Mouse (Mus musculus) midbrain, embryonic 14.5 days (tissue): Measurements from ENCODE around the gene Fam241a. TPM values are rescaled to one million over a fixed set of nuclear protein-coding genes. Genes with fewer than 3 reads are reported as not detected.

Source experiments
- ATAC-seq: fragments of 200-750 bp; cut with Nextera tagmentation; 2 replicates; pipeline ENCODE4 v1.8.0; 2017; ENCODE audit warnings: moderate number of reproducible peaks, moderate library complexity; ENCODE audit not compliant: low FRiP score, low TSS enrichment
- DNase-seq: peaks from one replicate; pipeline ENCODE4 v3.0.0-alpha.2; 2015
- H3K27ac ChIP-seq: fragments of 300-500 bp; sonication (generic); replicated peaks from 2 replicates; pipeline ENCODE4 v1.5.1; 2014; ENCODE audit warnings: mild to moderate bottlenecking, low read depth, low read length, moderate library complexity
- H3K27me3 ChIP-seq: fragments of 300-500 bp; sonication (generic); 2 replicates; pipeline ENCODE4 v1.6.1; 2014; ENCODE audit warnings: low read length, control low read depth, mixed read lengths; ENCODE audit not compliant: control insufficient read depth, insufficient read depth
- H3K36me3 ChIP-seq: fragments of 300-500 bp; sonication (generic); 2 replicates; pipeline ENCODE4 v1.6.1; 2014; ENCODE audit warnings: low read length, control low read depth; ENCODE audit not compliant: control insufficient read depth, insufficient read depth
- H3K4me1 ChIP-seq: fragments of 300-500 bp; sonication (generic); 2 replicates; pipeline ENCODE4 v1.6.1; 2014; ENCODE audit warnings: mild to moderate bottlenecking, antibody characterized with exemption, low read length, control low read depth; ENCODE audit not compliant: control insufficient read depth, insufficient read depth
- H3K4me2 ChIP-seq: fragments of 300-500 bp; sonication (generic); 2 replicates; pipeline ENCODE4 v1.6.1; 2014; ENCODE audit warnings: mild to moderate bottlenecking, low read length, moderate library complexity
- H3K4me3 ChIP-seq: fragments of 300-500 bp; sonication (generic); replicated peaks from 2 replicates; pipeline ENCODE4 v1.5.1; 2014; ENCODE audit warnings: low read depth, low read length
- H3K9ac ChIP-seq: fragments of 300-500 bp; sonication (generic); replicated peaks from 2 replicates; pipeline ENCODE4 v1.6.1; 2014; ENCODE audit warnings: mild to moderate bottlenecking, low read length, moderate library complexity
- H3K9me3 ChIP-seq: fragments of 300-500 bp; sonication (generic); 2 replicates; pipeline ENCODE4 v1.6.1; 2016; ENCODE audit warnings: low read length, control low read depth, mixed read lengths; ENCODE audit not compliant: control insufficient read depth
- WGBS: fragments of 180-500 bp; shearing (Covaris S2); extraction: QIAGEN DNeasy Blood & Tissue Kit; methylation state at CpG from one replicate; pipeline ENCODE4 v1.1.7; 2014; 5-methylcytosine and 5-hydroxymethylcytosine counted together
- polyA plus RNA-seq: library from polyadenylated mRNA; unstranded; fragments of >200 nt; fragmentation: Nextera tagmentation; extraction: Ambion mirVana; gene quantifications from 2 replicates; pipeline ENCODE4 v1.2.1, GENCODE M21; 2014

Gene Fam241a
- polyA plus RNA-seq, 1 experiment from 2014 or later, result 9.6 TPM

GRCm38 (mm10) chr3:127849922-127850321 lies 46.2 kb downstream of the Fam241a start:
- H3K4me2 ChIP-seq, result no peak overlapping the region
- no peaks in the 10 kb centered on the region for H3K36me3 ChIP-seq
- 69% methylated on average over 5 of the region's 5 CpGs for WGBS
- H3K27me3 ChIP-seq, result no peaks in the 10 kb centered on the region
- H3K4me3 ChIP-seq, result no peak overlapping the region
- no peaks in the 10 kb centered on the region for H3K4me1 ChIP-seq
- ATAC-seq, result no peak
- no peak for DNase-seq
- no peaks in the 10 kb centered on the region for H3K9me3 ChIP-seq
- no peak overlapping the region for H3K27ac ChIP-seq
- no peak overlapping the region for H3K9ac ChIP-seq

GRCm38 (mm10) chr3:127848088-127848808 lies 47.9 kb downstream of the Fam241a start:
- DNase-seq, result no peak
- H3K27ac ChIP-seq, result no peak overlapping the region
- no peak for ATAC-seq
- no peak overlapping the region for H3K4me3 ChIP-seq
- H3K4me1 ChIP-seq, result no peaks in the 10 kb centered on the region
- no peak overlapping the region for H3K4me2 ChIP-seq
- H3K27me3 ChIP-seq, result no peaks in the 10 kb centered on the region
- no peak overlapping the region for H3K9ac ChIP-seq
- 82% methylated on average over 11 of the region's 11 CpGs for WGBS
- no peaks in the 10 kb centered on the region for H3K36me3 ChIP-seq
- no peaks in the 10 kb centered on the region for H3K9me3 ChIP-seq

- H3K9ac ChIP-seq, result no peak overlapping the region
Measured at GRCm38 (mm10) chr3:127843941-127844327, 52.2 kb downstream of the Fam241a start.

GRCm38 (mm10) chr3:127843324-127843940 lies 52.7 kb downstream of the Fam241a start:
- Histone ChIP-seq H3K4me2 (no peak overlapping the region), H3K27me3 (no peaks in the 10 kb centered on the region), H3K27ac (no peak overlapping the region), H3K36me3 (no peaks in the 10 kb centered on the region), H3K9me3 (no peaks in the 10 kb centered on the region), H3K4me3 (no peak overlapping the region), H3K4me1 (no peaks in the 10 kb centered on the region), H3K9ac (no peak overlapping the region)
- 84% methylated on average over 2 of the region's 2 CpGs for WGBS
- DNase-seq, result no peak
- ATAC-seq, result no peak

More at GRCm38 (mm10) chr3:127843941-127844327, 52.2 kb downstream of the Fam241a start:
- no peak for DNase-seq
- Histone ChIP-seq H3K4me3 (no peak overlapping the region), H3K27ac (no peak overlapping the region), H3K27me3 (no peaks in the 10 kb centered on the region), H3K4me1 (no peaks in the 10 kb centered on the region), H3K9me3 (no peaks in the 10 kb centered on the region), H3K4me2 (no peak overlapping the region), H3K36me3 (no peaks in the 10 kb centered on the region)
- no peak for ATAC-seq
- 82% methylated on average over 5 of the region's 5 CpGs for WGBS

- Histone ChIP-seq H3K4me2 (no peak overlapping the region), H3K27ac (no peak overlapping the region), H3K9ac (no peak overlapping the region), H3K4me1 (peaks cover 6% of the 10 kb centered on the region; the same call in 1 of the 2 replicates), H3K36me3 (no peaks in the 10 kb centered on the region), H3K9me3 (no peaks in the 10 kb centered on the region), H3K27me3 (no peaks in the 10 kb centered on the region), H3K4me3 (no peak overlapping the region)
- no peak for ATAC-seq
- no peak for DNase-seq
- 90% methylated on average over 8 of the region's 8 CpGs for WGBS
Measured at GRCm38 (mm10) chr3:127841926-127842325, 54.2 kb downstream of the Fam241a start.

GRCm38 (mm10) chr3:127837972-127838644 lies 58.0 kb downstream of the Fam241a start:
- H3K9ac ChIP-seq, result peak overlapping the region; percentile 92
- 34% methylated on average over 8 of the region's 8 CpGs for WGBS
- H3K4me1 ChIP-seq, result peaks cover 20% of the 10 kb centered on the region
- no peaks in the 10 kb centered on the region for H3K36me3 ChIP-seq
- H3K4me2 ChIP-seq, result peak overlapping the region; percentile 63
- peak overlapping the region; percentile 88 for H3K27ac ChIP-seq
- no peaks in the 10 kb centered on the region for H3K9me3 ChIP-seq
- H3K4me3 ChIP-seq, result peak overlapping the region; percentile 82
- H3K27me3 ChIP-seq, result no peaks in the 10 kb centered on the region
- DNase-seq (no peak), ATAC-seq (peak; percentile 12; the same call in 1 of the 2 replicates)

GRCm38 (mm10) chr3:127837154-127837865 lies 58.8 kb downstream of the Fam241a start, which contains the start of gene Ap1ar:
Ap1ar (minus strand) TSS chr3:127837523.
- peak within 1 kb of the TSS; percentile 63 for H3K4me2 ChIP-seq
- no peaks in the 10 kb centered on the region for H3K9me3 ChIP-seq
- H3K27me3 ChIP-seq, result no peaks in the 10 kb centered on the region
- H3K4me1 ChIP-seq, result peaks cover 20% of the 10 kb centered on the region
- peak within 1 kb of the TSS; percentile 82 for H3K4me3 ChIP-seq
- H3K9ac ChIP-seq, result peak within 1 kb of the TSS; percentile 92
- peak; percentile 98 for DNase-seq
- ATAC-seq, result peak; percentile 96
- under 1% methylated on average over 89 of the region's 89 CpGs for WGBS
- H3K36me3 ChIP-seq, result no peaks in the 10 kb centered on the region
- peak within 1 kb of the TSS; percentile 88 for H3K27ac ChIP-seq

GRCm38 (mm10) chr3:127836798-127837153 lies 59.3 kb downstream of the Fam241a start:
- DNase-seq (no peak), ATAC-seq (no peak; the same call in 1 of the 2 replicates)
- H3K9ac ChIP-seq, result peak overlapping the region; percentile 92
- peak overlapping the region; percentile 88 for H3K27ac ChIP-seq
- H3K36me3 ChIP-seq, result no peaks in the 10 kb centered on the region
- peaks cover 20% of the 10 kb centered on the region for H3K4me1 ChIP-seq
- H3K27me3 ChIP-seq, result no peaks in the 10 kb centered on the region
- H3K9me3 ChIP-seq, result no peaks in the 10 kb centered on the region
- 0% methylated on average over 17 of the region's 17 CpGs for WGBS
- H3K4me3 ChIP-seq, result peak overlapping the region; percentile 82
- H3K4me2 ChIP-seq, result peak overlapping the region; percentile 63
